9 mouse cellular contexts compared by ENCODE assay signal in genomic region chr11:95076041-95076535, GRCm38 (mm10). TPM values are rescaled to one million over a fixed set of nuclear protein-coding genes. Genes with fewer than 3 reads are reported as not detected.
DNase-seq lines count a peak whose midpoint lies in the region; ATAC-seq lines count a peak whose summit lies in the region.
"Had no signal": no experiment of that assay in that cellular context is flagged by ENCODE, and none has a peak within 500 bp of the region (broad histone marks: within the 10 kb centered on the region; RNA-seq: fewer than 3 reads in every experiment).

No protein-coding gene starts in this region.

- peak; percentile 80 to 93 for DNase-seq in adrenal gland, adult (ENCODE audit: inconsistent age in 2 of 2, low spot score in 1 of 2)
- DNase-seq in adrenal gland, postnatal 4 days (ENCODE audit: low spot score in 2 of 2) = no peak
- DNase-seq in left cerebral cortex, postnatal 25 days (ENCODE audit: low spot score in 2 of 2) = peak; percentile 51 to 62
- peak; percentile 36 for DNase-seq in right cerebral cortex, postnatal 4 days

- H3K9ac ChIP-seq in forebrain, embryonic 16.5 days (replicated peaks; ENCODE audit: low read depth, low read length) = peak overlapping the region; percentile 58
- peak overlapping the region; percentile 85 for H3K9ac ChIP-seq in hindbrain, embryonic 16.5 days (ENCODE audit: low read depth, low read length)

- H3K9me3 ChIP-seq in forebrain, embryonic 16.5 days (ENCODE audit: control insufficient read depth, low read length) = no peaks in the 10 kb centered on the region
- H3K9me3 ChIP-seq in hindbrain, embryonic 16.5 days (ENCODE audit: control insufficient read depth, low read length) = no peaks in the 10 kb centered on the region

- ATAC-seq in cerebellum, adult (ENCODE audit: insufficient number of reproducible peaks, low FRiP score, low TSS enrichment) = peak; percentile 63; the same call in 1 of the 2 replicates
- ATAC-seq in forebrain, embryonic 16.5 days = peak; percentile 54
- ATAC-seq in hindbrain, embryonic 16.5 days = peak; percentile 69
- peak; percentile 47; the same call in 1 of the 2 replicates for ATAC-seq in megakaryocyte progenitor cell, adult 5-6 weeks (replicated peaks; ENCODE audit: poor library complexity)

- H3K4me2 ChIP-seq in forebrain, embryonic 16.5 days (ENCODE audit: low read length) = peak overlapping the region; percentile 87
- peak overlapping the region; percentile 80 for H3K4me2 ChIP-seq in hindbrain, embryonic 16.5 days (ENCODE audit: low read length)

- no peaks in the 10 kb centered on the region for H3K36me3 ChIP-seq in forebrain, embryonic 16.5 days (ENCODE audit: control insufficient read depth, insufficient read depth)
- H3K36me3 ChIP-seq in hindbrain, embryonic 16.5 days (ENCODE audit: control insufficient read depth, insufficient read depth, low read length) = no peaks in the 10 kb centered on the region

- intact Hi-C loops in left cerebral cortex, postnatal 25 days (cut with DNase I) = loop anchor here (2.0 kb wide), 1 partner anchor 31 kb away; no protein-coding TSS in a partner anchor

- peaks cover 16% of the 10 kb centered on the region; the same call in 1 of the 2 replicates for H3K4me1 ChIP-seq in forebrain, embryonic 16.5 days (replicated peaks; ENCODE audit: control insufficient read depth, insufficient read depth, low read length)
- peaks cover 10% of the 10 kb centered on the region for H3K4me1 ChIP-seq in hindbrain, embryonic 16.5 days (ENCODE audit: control insufficient read depth, insufficient read depth, low read depth, low read length)

- WGBS in forebrain, embryonic 16.5 days = under 1% methylated on average over 42 of the region's 42 CpGs
- under 1% methylated on average over 31 of the region's 42 CpGs for WGBS in hindbrain, embryonic 16.5 days

- peak overlapping the region; percentile 62 for H3K4me3 ChIP-seq in forebrain, embryonic 16.5 days (replicated peaks; ENCODE audit: low read length)
- peak overlapping the region; percentile 74 for H3K4me3 ChIP-seq in hindbrain, embryonic 16.5 days (ENCODE audit: low read length)

- peaks cover 13% of the 10 kb centered on the region for H3K27me3 ChIP-seq in forebrain, embryonic 16.5 days (replicated peaks; ENCODE audit: control insufficient read depth, insufficient read depth, low read length)
- H3K27me3 ChIP-seq in hindbrain, embryonic 16.5 days (replicated peaks; ENCODE audit: control insufficient read depth, insufficient read depth, low read length) = peaks cover 7% of the 10 kb centered on the region

- no peak overlapping the region; the same call in 1 of the 2 replicates for H3K27ac ChIP-seq in forebrain, embryonic 16.5 days (ENCODE audit: low read length)
- peak overlapping the region; percentile 84 for H3K27ac ChIP-seq in hindbrain, embryonic 16.5 days (ENCODE audit: low read depth, low read length)
- H3K27ac ChIP-seq: macrophage had no signal

RNA-seq across cellular contexts. Expression of gene Itga3, which starts 0.5 kb away (rescaled TPM):
- total RNA-seq in adrenal gland, postnatal 4 days (2021) = 10 to 100 TPM; 28.9 to 37.0 TPM
- polyA plus RNA-seq in forebrain, embryonic 16.5 days (2015; fragmentation: Nextera tagmentation; extraction: Ambion mirVana) = 6.3 and 8.5 TPM in 2 replicates
- polyA plus RNA-seq in hindbrain, embryonic 16.5 days (2015; fragmentation: Nextera tagmentation; extraction: Ambion mirVana) = 16.7 and 19.3 TPM in 2 replicates
- total RNA-seq in left cerebral cortex, postnatal 25 days (2021) = 10 to 100 TPM; 13.8 to 14.5 TPM
- 1.1 TPM in 1 of 2 replicates, not detected in the other for total RNA-seq in megakaryocyte progenitor cell, adult 5-6 weeks (2015)
- 0.03 TPM in 1 of 2 replicates, not detected in the other for total RNA-seq in megakaryocyte progenitor cell, adult 5-6 weeks (2017)

RNA-seq across cellular contexts. Expression of gene Pdk2, which starts 34.9 kb away (rescaled TPM):
- 10 to 100 TPM; 59.8 to 69.3 TPM for total RNA-seq in adrenal gland, postnatal 4 days (2021)
- 27.6 and 29.2 TPM in 2 replicates for polyA plus RNA-seq in forebrain, embryonic 16.5 days (2015; fragmentation: Nextera tagmentation; extraction: Ambion mirVana)
- polyA plus RNA-seq in hindbrain, embryonic 16.5 days (2015; fragmentation: Nextera tagmentation; extraction: Ambion mirVana) = 34.6 and 42.1 TPM in 2 replicates
- total RNA-seq in left cerebral cortex, postnatal 25 days (2021) = 10 to 100 TPM; 87.3 to 88.7 TPM
- 4.2 and 4.8 TPM in 2 replicates for total RNA-seq in megakaryocyte progenitor cell, adult 5-6 weeks (2015)
- total RNA-seq in megakaryocyte progenitor cell, adult 5-6 weeks (2017) = 0.71 and 1.4 TPM in 2 replicates

RNA-seq across cellular contexts. Expression of gene Dlx3, which starts 43.8 kb away (rescaled TPM):
- under 1 TPM in 1 of 2 experiments, not detected in 1; 0.17 TPM for total RNA-seq in adrenal gland, postnatal 4 days (2021)
- polyA plus RNA-seq in forebrain, embryonic 16.5 days (2015; fragmentation: Nextera tagmentation; extraction: Ambion mirVana) = 0.10 and 0.27 TPM in 2 replicates
- 0.19 and 0.32 TPM in 2 replicates for polyA plus RNA-seq in hindbrain, embryonic 16.5 days (2015; fragmentation: Nextera tagmentation; extraction: Ambion mirVana)
- total RNA-seq in left cerebral cortex, postnatal 25 days (2021) = not detected
- not detected in 2 replicates for total RNA-seq in megakaryocyte progenitor cell, adult 5-6 weeks (2015)
- total RNA-seq in megakaryocyte progenitor cell, adult 5-6 weeks (2017) = not detected in 2 replicates
- polyA plus RNA-seq: macrophage had no signal

Comparison
In these comparisons a context has a peak if more than half of its experiments do, and no peak if none do; other contexts are left out.
1. DNase-seq: peak in adrenal gland, adult (2 of 2), left cerebral cortex, postnatal 25 days (2 of 2) and right cerebral cortex, postnatal 4 days (single experiment); none in adrenal gland, postnatal 4 days (0 of 2).
2. RNA of gene Itga3, which starts 0.5 kb away (total RNA-seq): 28.9 to 37.0 TPM in adrenal gland, postnatal 4 days and 13.8 to 14.5 TPM in left cerebral cortex, postnatal 25 days; 0.03 to 1.1 TPM in megakaryocyte progenitor cell, adult 5-6 weeks; every median in the first group is over 4 times any median in the second.
3. RNA of gene Pdk2, which starts 34.9 kb away (total RNA-seq): 87.3 to 88.7 TPM in left cerebral cortex, postnatal 25 days and 59.8 to 69.3 TPM in adrenal gland, postnatal 4 days; 0.71 to 4.8 TPM in megakaryocyte progenitor cell, adult 5-6 weeks; every median in the first group is over 10 times any median in the second.
4. Peak in every context shown above with its lines, with median percentiles within 50 percentile points of each other: ATAC-seq.